Mouse (Mus musculus) myocyte (in vitro differentiated cells): ENCODE measurements at regions not wholly inside any gene's neighbourhood (a gene's known extent, or its start where the extent isn't known, plus 50 kb on each side); places are given as distances from the start of the nearest gene placed in this dataset.

Experiments
- POLR2A ChIP-seq: IDR thresholded peaks from one replicate; pipeline ENCODE4 v1.6.1; 2011; ENCODE audit warnings: low read depth, mild to moderate bottlenecking, control low read depth, moderate library complexity; ENCODE audit not compliant: insufficient read length
- TCF12 ChIP-seq: IDR thresholded peaks from one replicate; pipeline ENCODE4 v1.6.1; 2011; ENCODE audit warnings: mild to moderate bottlenecking, control low read depth; ENCODE audit not compliant: poor library complexity, insufficient read depth, severe bottlenecking
- TCF3 ChIP-seq: IDR thresholded peaks from one replicate; pipeline ENCODE4 v1.6.1; 2011; ENCODE audit warnings: low read depth, control low read depth; ENCODE audit not compliant: insufficient read length
- USF1 ChIP-seq: IDR thresholded peaks from one replicate; pipeline ENCODE4 v1.6.1; 2011; ENCODE audit warnings: low read depth, mild to moderate bottlenecking, control low read depth, moderate library complexity

GRCm38 (mm10) chr15:11529819-11530810, 130.7 kb upstream of the Tars start:
- TF ChIP-seq TCF3 = no peak
- TF ChIP-seq POLR2A = no peak
- no peak for TF ChIP-seq USF1
- TF ChIP-seq TCF12 = no peak
